Mouse (Mus musculus) embryonic fibroblast, embryonic 13.5 days (primary cell): Measurements from ENCODE around the gene Gng3. TPM values are rescaled to one million over a fixed set of nuclear protein-coding genes. Genes with fewer than 3 reads are reported as not detected.

Experiments
- H3K27ac ChIP-seq: 2 replicates; pipeline ENCODE4 v1.5.1; 2012; ENCODE audit warnings: low read length, control low read depth, inconsistent platforms; ENCODE audit not compliant: insufficient read depth
- H3K4me1 ChIP-seq: 2 replicates; pipeline ENCODE4 v1.6.1; 2011; ENCODE audit warnings: low read length; ENCODE audit not compliant: control insufficient read depth, insufficient read depth
- H3K4me3 ChIP-seq: 2 replicates; pipeline ENCODE4 v1.5.1; 2011; ENCODE audit warnings: mild to moderate bottlenecking, control low read depth, low read length; ENCODE audit not compliant: insufficient read depth
- CTCF ChIP-seq: IDR thresholded peaks from 2 replicates; pipeline ENCODE4 v1.5.1; 2011; ENCODE audit warnings: mild to moderate bottlenecking, control low read depth, low read length, moderate library complexity, borderline replicate concordance; ENCODE audit not compliant: insufficient read depth
- POLR2A ChIP-seq: IDR thresholded peaks from 2 replicates; pipeline ENCODE4 v1.6.1; 2011; ENCODE audit warnings: low read depth, mild to moderate bottlenecking, control low read depth, low read length, moderate library complexity
- polyA plus RNA-seq: library from polyadenylated mRNA; stranded (reverse); fragments of >200 nt; gene quantifications from 2 replicates; pipeline ENCODE4 v1.2.4, GENCODE M21; 2011; ENCODE audit warnings: low read depth; ENCODE audit not compliant: missing spikeins, insufficient read length

The Gng3 gene
- polyA plus RNA-seq, 1 experiment, result not detected

GRCm38 (mm10) chr19:8831262-8831661 lies 7.7 kb downstream of the Gng3 start:
- Histone ChIP-seq H3K4me1 (no peaks in the 10 kb centered on the region), H3K4me3 (no peak overlapping the region), H3K27ac (no peak overlapping the region)
- no peak for TF ChIP-seq POLR2A
- TF ChIP-seq CTCF, result no peak

- TF ChIP-seq CTCF (no peak), POLR2A (no peak)
- Histone ChIP-seq H3K4me3 (no peak overlapping the region), H3K4me1 (no peaks in the 10 kb centered on the region), H3K27ac (no peak overlapping the region)
Measured at GRCm38 (mm10) chr19:8830664-8831063, 8.3 kb downstream of the Gng3 start.

GRCm38 (mm10) chr19:8829660-8830059 lies 9.3 kb downstream of the Gng3 start, which contains the start of gene AC129217.1:
TSS of gene AC129217.1 (plus strand) at chr19:8829773.
- Histone ChIP-seq H3K4me1 (no peaks in the 10 kb centered on the region), H3K4me3 (no peak within 1 kb of the TSS)
- TF ChIP-seq POLR2A (no peak), CTCF (no peak)

DNA sequence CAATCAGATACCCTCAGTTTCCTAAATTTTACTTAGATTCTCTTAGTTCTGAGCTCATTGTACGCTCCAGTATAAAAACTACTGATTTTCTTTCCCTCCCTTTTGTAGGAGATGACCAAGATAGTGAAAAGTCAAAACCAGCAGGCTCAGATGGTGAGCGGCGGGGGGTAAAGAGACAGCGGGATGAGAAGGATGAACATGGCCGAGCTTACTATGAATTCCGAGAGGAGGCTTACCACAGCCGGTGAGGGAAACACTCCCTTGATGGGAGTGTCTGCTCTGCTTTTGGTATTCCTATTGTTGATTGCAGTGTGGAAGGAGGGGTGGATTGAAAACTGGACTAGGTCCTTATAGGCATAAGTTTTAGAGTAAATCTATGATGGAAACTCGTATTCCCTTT lies 16.3 kb downstream of the Gng3 start:
- H3K4me1 ChIP-seq, result no peaks in the 10 kb centered on the region
- H3K27ac ChIP-seq, result no peak overlapping the region
- TF ChIP-seq POLR2A (no peak), CTCF (no peak)
- H3K4me3 ChIP-seq, result peak overlapping the region; percentile 23

More at GRCm38 (mm10) chr19:8829660-8830059, 9.3 kb downstream of the Gng3 start, which contains the start of gene AC129217.1:
- H3K27ac ChIP-seq, result no peak within 1 kb of the TSS

GRCm38 (mm10) chr19:8821146-8821545 lies 17.8 kb downstream of the Gng3 start:
- Histone ChIP-seq H3K27ac (peak overlapping the region; percentile 92; the same call in 1 of the 2 replicates), H3K4me3 (peak overlapping the region; percentile 95), H3K4me1 (no peaks in the 10 kb centered on the region)
- TF ChIP-seq CTCF (no peak), POLR2A (no peak)

DNA sequence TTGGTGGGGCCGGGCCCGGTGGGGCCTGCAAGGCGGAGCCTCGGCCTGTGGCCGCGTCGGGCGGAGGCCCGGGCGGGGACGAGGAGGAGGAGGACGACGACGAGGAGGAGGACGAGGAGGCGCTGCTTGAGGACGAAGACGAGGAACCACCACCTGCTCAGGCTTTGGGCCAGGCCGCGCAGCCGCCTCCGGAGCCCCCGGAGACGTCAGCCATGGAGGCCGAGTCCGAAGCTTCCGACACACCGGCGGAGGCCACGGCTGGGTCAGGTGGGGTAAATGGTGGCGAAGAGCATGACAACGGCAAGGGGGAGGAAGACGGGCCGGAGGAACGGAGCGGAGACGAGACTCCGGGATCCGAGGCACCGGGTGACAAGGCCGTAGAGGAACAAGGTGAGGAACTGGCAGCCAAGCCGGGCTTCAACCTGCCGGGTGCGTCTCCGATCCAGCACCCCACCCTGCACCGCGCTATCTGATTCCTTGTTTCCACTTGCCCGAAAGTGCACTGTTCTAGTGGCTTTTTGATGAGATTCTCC lies 18.5 kb downstream of the Gng3 start:
- H3K4me1 ChIP-seq, result no peaks in the 10 kb centered on the region
- H3K27ac ChIP-seq, result peak overlapping the region; percentile 92
- H3K4me3 ChIP-seq, result peak overlapping the region; percentile 95
- TF ChIP-seq CTCF (no peak), POLR2A (no peak)

DNA sequence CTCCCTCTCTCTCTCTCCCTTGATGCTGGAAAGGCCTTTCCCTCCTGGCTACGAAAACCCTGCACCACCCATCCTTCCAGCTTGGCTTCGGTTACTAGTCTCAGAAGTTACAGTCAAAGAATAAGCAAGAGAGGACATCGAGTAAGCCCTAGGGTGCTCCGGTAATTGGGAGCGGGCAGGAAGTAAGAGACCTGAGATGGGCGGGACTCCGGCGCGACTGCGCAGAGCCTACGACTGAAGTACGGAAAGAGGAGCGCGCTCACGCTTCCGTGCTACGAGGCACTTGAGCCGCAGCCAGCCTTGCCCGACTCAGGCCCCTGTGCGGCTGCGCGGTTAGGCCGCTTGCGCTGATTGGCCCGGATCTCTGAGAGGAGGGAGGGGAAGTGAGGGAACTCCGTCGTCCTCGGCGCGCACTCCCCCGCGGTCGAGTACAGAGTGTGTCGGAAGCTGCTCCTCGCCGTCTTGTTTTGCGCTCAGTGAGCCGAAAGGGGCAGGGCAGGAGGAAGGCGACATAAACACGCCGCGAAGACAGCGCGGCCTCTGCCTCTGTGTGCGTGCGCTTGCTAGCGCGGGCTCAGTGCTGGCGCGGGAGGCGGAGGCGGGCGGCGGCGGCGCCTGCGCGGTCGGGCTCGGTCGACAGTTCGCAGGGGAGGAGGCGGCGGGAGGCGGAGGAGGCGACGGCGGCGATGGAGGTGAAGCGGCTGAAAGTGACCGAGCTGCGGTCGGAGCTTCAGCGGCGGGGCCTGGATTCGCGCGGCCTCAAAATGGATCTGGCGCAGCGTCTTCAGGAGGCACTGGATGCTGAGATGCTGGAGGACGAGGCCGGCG lies 19.2 kb downstream of the Gng3 start, which contains the start of gene Hnrnpul2:
Hnrnpul2 (plus strand) TSS at position 415 of the 828 bp plus-strand sequence.
- Histone ChIP-seq H3K27ac (peak within 1 kb of the TSS; percentile 97), H3K4me1 (no peaks in the 10 kb centered on the region), H3K4me3 (peak within 1 kb of the TSS; percentile 95)
- no peak for TF ChIP-seq CTCF
- TF ChIP-seq POLR2A, result peak; percentile 97

- peak within 1 kb of the TSS; percentile 95 for H3K4me3 ChIP-seq
- TF ChIP-seq POLR2A (peak; percentile 81), CTCF (no peak)
- peak within 1 kb of the TSS; percentile 97 for H3K27ac ChIP-seq
- H3K4me1 ChIP-seq, result no peaks in the 10 kb centered on the region; the same call in 1 of the 2 replicates
Measured at GRCm38 (mm10) chr19:8818801-8819595, 20.0 kb downstream of the Gng3 start, which contains the start of gene Ttc9c. TSS of gene Ttc9c (minus strand) at chr19:8819333.

DNA sequence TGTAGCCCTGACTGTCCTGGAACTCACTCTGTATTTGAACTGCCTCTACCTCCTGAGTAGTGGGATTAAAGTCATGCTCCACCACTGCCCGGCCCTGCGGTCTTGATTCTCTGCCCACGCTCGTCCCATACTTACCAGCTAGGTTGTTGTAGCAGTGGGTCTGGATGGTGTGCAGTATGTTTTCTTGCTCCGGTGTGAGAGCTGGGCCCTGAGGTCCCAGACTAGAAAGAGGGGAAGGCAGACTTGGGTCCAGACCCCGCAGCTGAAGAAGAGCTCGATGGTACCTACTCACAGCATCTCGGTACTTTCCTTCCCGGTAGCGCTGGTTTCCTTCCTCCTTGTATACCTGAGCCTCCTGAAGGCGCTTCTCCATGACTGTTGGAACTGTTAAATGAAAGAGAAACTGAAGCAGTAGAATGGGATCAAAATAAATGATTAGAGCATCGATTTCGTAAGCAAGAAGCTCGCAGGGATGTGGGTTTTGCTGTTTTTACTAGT lies 20.6 kb downstream of the Gng3 start:
- H3K4me3 ChIP-seq, result peak overlapping the region; percentile 88
- no peaks in the 10 kb centered on the region; the same call in 1 of the 2 replicates for H3K4me1 ChIP-seq
- no peak; the same call in 1 of the 2 replicates for TF ChIP-seq POLR2A
- TF ChIP-seq CTCF, result no peak
- peak overlapping the region; percentile 96 for H3K27ac ChIP-seq
